Comparison of ENCODE assay signal across 25 mouse cellular contexts in genomic region chr10:128347541-128347940, GRCm38 (mm10).
"Had no signal": no experiment of that assay in that cellular context is flagged by ENCODE, and none has a peak within 500 bp of the region (broad histone marks: within the 10 kb centered on the region; RNA-seq: fewer than 3 reads in every experiment).

No protein-coding gene starts in this region.

- H3K4me3 ChIP-seq: hindbrain, embryonic 10.5 days; hindbrain, embryonic 12.5 days; intestine, embryonic 15.5 days; layer of hippocampus, adult 2 months; limb, embryonic 13.5 days; limb, embryonic 15.5 days; liver, embryonic 12.5 days had no signal

- H3K27me3 ChIP-seq: hindbrain, embryonic 12.5 days; intestine, embryonic 15.5 days; limb, embryonic 13.5 days; limb, embryonic 15.5 days; liver, embryonic 12.5 days had no signal

- H3K9me3 ChIP-seq: hindbrain, embryonic 10.5 days; hindbrain, embryonic 12.5 days; intestine, embryonic 15.5 days; limb, embryonic 13.5 days; limb, embryonic 15.5 days; liver, embryonic 12.5 days had no signal

- H3K9ac ChIP-seq: hindbrain, embryonic 12.5 days; hindbrain, embryonic 14.5 days; intestine, embryonic 15.5 days; limb, embryonic 13.5 days; limb, embryonic 15.5 days; liver, embryonic 12.5 days; liver, embryonic 14.5 days had no signal

- ATAC-seq: hindbrain, embryonic 16.5 days; inflammation-experienced regulatory T-cells, adult 6 months; intestine, embryonic 15.5 days; intestine, postnatal 0 days; liver, embryonic 12.5 days had no signal

- H3K4me2 ChIP-seq: heart, embryonic 11.5 days; hindbrain, embryonic 12.5 days; hindbrain, embryonic 14.5 days; intestine, embryonic 15.5 days; limb, embryonic 13.5 days; limb, embryonic 15.5 days; liver, embryonic 12.5 days had no signal

- DNase-seq: gastrocnemius, postnatal 14 days; heart, adult 18-20 months; heart, postnatal 10 days; heart, postnatal 4 days; kidney, adult 18-20 months; kidney, adult 8-10 months; kidney, postnatal 10 days; kidney, postnatal 25 days; kidney, postnatal 4 days; layer of hippocampus, postnatal 36 days; left cerebral cortex, postnatal 4 days; lung, adult 18-20 months had no signal

- H3K27ac ChIP-seq: hindbrain, embryonic 10.5 days; hindbrain, embryonic 12.5 days; hindbrain, embryonic 14.5 days; intestine, embryonic 15.5 days; layer of hippocampus, adult 2 months; limb, embryonic 13.5 days; limb, embryonic 15.5 days; liver, embryonic 12.5 days; liver, embryonic 14.5 days had no signal
